Mouse (Mus musculus) kidney, embryonic 14.5 days (tissue): ENCODE results near the gene Elovl2. TPM values are rescaled to one million over a fixed set of nuclear protein-coding genes. Genes with fewer than 3 reads are reported as not detected.

Experiments
- ATAC-seq: fragments of 200-750 bp; cut with Nextera tagmentation; 2 replicates; pipeline ENCODE4 v1.8.0; 2017; ENCODE audit warnings: moderate number of reproducible peaks, mild to moderate bottlenecking, moderate TSS enrichment, moderate library complexity; ENCODE audit not compliant: low FRiP score, low TSS enrichment
- H3K27ac ChIP-seq: fragments of 300-500 bp; sonication (generic); 2 replicates; pipeline ENCODE4 v1.5.1; 2014; ENCODE audit warnings: low read depth, mild to moderate bottlenecking, low read length, moderate library complexity, mixed read lengths
- H3K27me3 ChIP-seq: fragments of 300-500 bp; sonication (generic); 2 replicates; pipeline ENCODE4 v1.6.1; 2014; ENCODE audit warnings: mild to moderate bottlenecking, low read length; ENCODE audit not compliant: control insufficient read depth, insufficient read depth
- H3K36me3 ChIP-seq: fragments of 300-500 bp; sonication (generic); 2 replicates; pipeline ENCODE4 v1.6.1; 2014; ENCODE audit warnings: low read length, mixed read lengths; ENCODE audit not compliant: control insufficient read depth, insufficient read depth
- H3K4me1 ChIP-seq: fragments of 300-500 bp; sonication (generic); 2 replicates; pipeline ENCODE4 v1.6.1; 2014; ENCODE audit warnings: low read length, mixed read lengths; ENCODE audit not compliant: control insufficient read depth, insufficient read depth
- H3K4me2 ChIP-seq: fragments of 300-500 bp; sonication (generic); replicated peaks from 2 replicates; pipeline ENCODE4 v1.6.1; 2014; ENCODE audit warnings: low read depth, mild to moderate bottlenecking, low read length
- H3K4me3 ChIP-seq: fragments of 300-500 bp; sonication (generic); 2 replicates; pipeline ENCODE4 v1.5.1; 2014; ENCODE audit warnings: mild to moderate bottlenecking, low read length
- H3K9ac ChIP-seq: fragments of 300-500 bp; sonication (generic); 2 replicates; pipeline ENCODE4 v1.6.1; 2014; ENCODE audit warnings: low read depth, mild to moderate bottlenecking, low read length, moderate library complexity
- H3K9me3 ChIP-seq: fragments of 300-500 bp; sonication (generic); 2 replicates; pipeline ENCODE4 v1.6.1; 2016; ENCODE audit warnings: low read length; ENCODE audit not compliant: control insufficient read depth
- WGBS: fragments of 180-500 bp; shearing (Covaris S2); extraction: QIAGEN DNeasy Blood & Tissue Kit; methylation state at CpG from one replicate; pipeline ENCODE4 v1.1.7; 2014; 5-methylcytosine and 5-hydroxymethylcytosine counted together
- polyA plus RNA-seq: library from polyadenylated mRNA; unstranded; fragments of >200 nt; fragmentation: Nextera tagmentation; extraction: Ambion mirVana; gene quantifications from 2 replicates; pipeline ENCODE4 v1.2.1, GENCODE M21; 2014

Elovl2 gene
- polyA plus RNA-seq, 1 experiment from 2014 or later: 13.2 TPM

GRCm38 (mm10) chr13:41134901-41135300 is 85.3 kb downstream of the Elovl2 start:
- H3K4me1 ChIP-seq: no peaks in the 10 kb centered on the region
- no peaks in the 10 kb centered on the region for H3K27me3 ChIP-seq
- no peaks in the 10 kb centered on the region for H3K9me3 ChIP-seq
- no peak overlapping the region for H3K9ac ChIP-seq
- no peak for ATAC-seq
- H3K4me3 ChIP-seq: no peak overlapping the region
- H3K36me3 ChIP-seq: no peaks in the 10 kb centered on the region
- WGBS: 13% methylated on average over 6 of the region's 6 CpGs
- no peak overlapping the region for H3K4me2 ChIP-seq
- H3K27ac ChIP-seq: no peak overlapping the region

Other genes with a start within 250 kb of the Elovl2 start
- 78.0 and 79.5 TPM in 2 replicates for gene Pak1ip1, start 219.4 kb downstream of the Elovl2 start, polyA plus RNA-seq
- 225 and 231 TPM in 2 replicates for gene Tmem14c, start 204.1 kb downstream of the Elovl2 start, polyA plus RNA-seq
- 0.50 and 1.2 TPM in 2 replicates for gene Mak, start 140.7 kb downstream of the Elovl2 start, polyA plus RNA-seq
- gene Gcm2, start 109.4 kb downstream of the Elovl2 start, polyA plus RNA-seq: not detected in 2 replicates
- gene Sycp2l, start 106.1 kb downstream of the Elovl2 start, polyA plus RNA-seq: not detected in 2 replicates
- gene Smim13, start 29.4 kb upstream of the Elovl2 start, polyA plus RNA-seq: 7.2 and 11.0 TPM in 2 replicates
- not detected in 2 replicates for gene Gm17364, start 53.6 kb upstream of the Elovl2 start, polyA plus RNA-seq